In the genomic region with DNA sequence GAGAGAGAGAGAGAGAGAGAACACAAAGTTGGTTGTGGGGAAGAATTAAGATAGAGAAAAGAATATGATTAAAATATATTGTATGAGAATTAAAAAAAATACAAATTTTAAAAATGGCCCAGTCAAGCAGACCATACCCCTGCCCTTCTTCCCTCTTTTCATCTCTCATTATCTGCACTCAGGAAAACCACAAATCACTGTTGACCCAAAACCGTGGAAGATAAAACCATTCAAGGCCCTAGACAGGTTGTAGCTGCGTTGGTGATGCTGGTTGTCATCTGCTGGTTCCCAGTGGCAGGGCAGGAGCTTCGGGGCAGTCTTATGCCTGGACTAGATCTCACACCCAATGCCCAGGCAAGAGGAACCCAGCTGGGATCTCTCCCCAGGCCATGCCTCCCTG, we compare ENCODE assay signal across 9 mouse cellular contexts.
DNase-seq lines count a peak whose midpoint lies in the region; ATAC-seq and TF ChIP-seq lines count a peak whose summit lies in the region.
"Had no signal": no experiment of that assay in that cellular context is flagged by ENCODE, and none has a peak within 500 bp of the region (broad histone marks: within the 10 kb centered on the region; RNA-seq: fewer than 3 reads in every experiment).

No protein-coding gene starts in this region.

- H3K4me1 ChIP-seq in heart, embryonic 16.5 days (ENCODE audit: control insufficient read depth, insufficient read depth, low read length): peaks cover 63% of the 10 kb centered on the region
- peaks cover 18 to 53% of the 10 kb centered on the region in 2 experiments for H3K4me1 ChIP-seq in CH12.LX (ENCODE audit: control insufficient read depth in 1 of 2, insufficient read depth in 2 of 2)
- H3K4me1 ChIP-seq in embryonic facial prominence, embryonic 13.5 days: peaks cover 42% of the 10 kb centered on the region
- H3K4me1 ChIP-seq in limb, embryonic 15.5 days: peaks cover 59% of the 10 kb centered on the region

- H3K79me2 ChIP-seq in CH12.LX (replicated peaks; ENCODE audit: control insufficient read depth, extremely low read depth, insufficient read depth, poor library complexity, severe bottlenecking): no peaks in the 10 kb centered on the region; the same call in 1 of the 2 replicates

- ATAC-seq in heart, embryonic 16.5 days (replicated peaks; ENCODE audit: extremely low read depth, insufficient read depth, low FRiP score): no peak
- ATAC-seq in embryonic facial prominence, embryonic 13.5 days (ENCODE audit: insufficient number of reproducible peaks, insufficient read depth, low FRiP score, low TSS enrichment, low read depth): no peak
- ATAC-seq in limb, embryonic 15.5 days (ENCODE audit: insufficient number of reproducible peaks, low FRiP score, low TSS enrichment, low read depth): no peak

- no peaks in the 10 kb centered on the region for H3K27me3 ChIP-seq in heart, embryonic 16.5 days (ENCODE audit: control insufficient read depth, insufficient read depth, low read length)
- H3K27me3 ChIP-seq in CH12.LX (replicated peaks): no peaks in the 10 kb centered on the region
- no peaks in the 10 kb centered on the region for H3K27me3 ChIP-seq in embryonic facial prominence, embryonic 13.5 days
- no peaks in the 10 kb centered on the region for H3K27me3 ChIP-seq in limb, embryonic 15.5 days

- in situ Hi-C loops in CH12.LX (cut with MboI; ENCODE audit: low pct_ligation_motif_present, low pct_unique_long_range_greater_than_20kb, low sequenced_read_pairs): no loop called here

- no peak for TF ChIP-seq RAD21 in CH12.LX (IDR thresholded peaks at IDR 0.05; ENCODE audit: low read depth, low read length)

- dilution Hi-C loops in CH12.LX (cut with MboI; ENCODE audit: extremely low pct_ligation_motif_present, extremely low pct_unique_long_range_greater_than_20kb, low sequenced_read_pairs): no loop called here

- WGBS in heart, embryonic 16.5 days: 62% methylated on average over 3 of the region's 3 CpGs
- 67% methylated on average over 3 of the region's 3 CpGs for WGBS in embryonic facial prominence, embryonic 13.5 days
- 65% methylated on average over 3 of the region's 3 CpGs for WGBS in limb, embryonic 15.5 days

- TF ChIP-seq POLR2A in CH12.LX (IDR thresholded peaks at IDR 0.05; ENCODE audit: low read depth, low read length): no peak

- no peak for TF ChIP-seq CTCF in CH12.LX (conservative IDR thresholded peaks at IDR 0.05 in 1 of 2, IDR thresholded peaks at IDR 0.05 in 1 of 2; ENCODE audit: low read depth in 2 of 2, low read length in 2 of 2)

- DNase-seq in heart, postnatal 10 days: no peak
- DNase-seq in CH12.LX (ENCODE audit: extremely low read depth): no peak
- no peak for DNase-seq in right cerebral cortex, postnatal 36 days (ENCODE audit: low spot score in 2 of 2)
- DNase-seq in embryo, embryonic 9.5 days (ENCODE audit: extremely low spot score): no peak
- no peak for DNase-seq in thymus, postnatal 25 days
- DNase-seq: right cerebral cortex, postnatal 25 days had no signal

- peak overlapping the region; percentile 66 for H3K4me2 ChIP-seq in heart, embryonic 16.5 days (ENCODE audit: low read depth, low read length)
- peak overlapping the region; percentile 84 for H3K4me2 ChIP-seq in CH12.LX (ENCODE audit: insufficient read depth, low read depth, poor library complexity, severe bottlenecking)
- H3K4me2 ChIP-seq in embryonic facial prominence, embryonic 13.5 days: peak overlapping the region; percentile 57; the same call in 1 of the 2 replicates
- H3K4me2 ChIP-seq in limb, embryonic 15.5 days: no peak overlapping the region; the same call in 1 of the 2 replicates

- intact Hi-C loops in heart, postnatal 10 days (cut with DNase I): loop anchor here (2.0 kb wide), 1 partner anchor 21 kb away; no protein-coding TSS in a partner anchor

- TF ChIP-seq EP300 in CH12.LX (IDR thresholded peaks at IDR 0.05; ENCODE audit: low read length): no peak

- H3K4me3 ChIP-seq in heart, embryonic 16.5 days (ENCODE audit: low read length): no peak overlapping the region
- peak overlapping the region; percentile 37 to 60 (median 39) for H3K4me3 ChIP-seq in CH12.LX (replicated peaks in 1 of 3; ENCODE audit: low read depth in 2 of 3, low read length in 2 of 3, poor library complexity in 1 of 3)
- no peak overlapping the region for H3K4me3 ChIP-seq in embryonic facial prominence, embryonic 13.5 days
- H3K4me3 ChIP-seq in limb, embryonic 15.5 days: no peak overlapping the region

- no peaks in the 10 kb centered on the region for H3K36me3 ChIP-seq in heart, embryonic 16.5 days (ENCODE audit: control insufficient read depth, insufficient read depth)
- peaks cover 0 to 18% of the 10 kb centered on the region in 2 experiments for H3K36me3 ChIP-seq in CH12.LX (replicated peaks in 1 of 2; ENCODE audit: control insufficient read depth in 1 of 2, insufficient read depth in 1 of 2, low read length in 1 of 2)
- no peaks in the 10 kb centered on the region for H3K36me3 ChIP-seq in embryonic facial prominence, embryonic 13.5 days
- no peaks in the 10 kb centered on the region for H3K36me3 ChIP-seq in limb, embryonic 15.5 days

- no peaks in the 10 kb centered on the region for H3K9me3 ChIP-seq in heart, embryonic 16.5 days (replicated peaks; ENCODE audit: control insufficient read depth, low read length)
- peaks cover 4% of the 10 kb centered on the region for H3K9me3 ChIP-seq in CH12.LX (replicated peaks; ENCODE audit: low read length)
- H3K9me3 ChIP-seq in embryonic facial prominence, embryonic 13.5 days: no peaks in the 10 kb centered on the region
- H3K9me3 ChIP-seq in limb, embryonic 15.5 days: no peaks in the 10 kb centered on the region

- H3K9ac ChIP-seq in heart, embryonic 16.5 days (ENCODE audit: low read length): peak overlapping the region; percentile 62
- peak overlapping the region; percentile 64 for H3K9ac ChIP-seq in CH12.LX (ENCODE audit: insufficient read depth, low read depth)
- H3K9ac ChIP-seq in embryonic facial prominence, embryonic 13.5 days: 0 out of 2 replicates have a peak overlapping the region, but pooled peaks have one; percentile 57
- no peak overlapping the region for H3K9ac ChIP-seq in limb, embryonic 15.5 days

- H3K27ac ChIP-seq in heart, embryonic 16.5 days (ENCODE audit: low read length): peak overlapping the region; percentile 89
- H3K27ac ChIP-seq in CH12.LX (ENCODE audit: insufficient read depth, low read depth): peak overlapping the region; percentile 76
- peak overlapping the region; percentile 88 for H3K27ac ChIP-seq in embryonic facial prominence, embryonic 13.5 days
- peak overlapping the region; percentile 81 for H3K27ac ChIP-seq in limb, embryonic 15.5 days

TF ChIP-seq in CH12.LX, 34 proteins besides CTCF, POLR2A, EP300 and RAD21:
- TF ChIP-seq TCF12 (IDR thresholded peaks at IDR 0.05; ENCODE audit: low read depth, low read length) (no peak), CHD1 (IDR thresholded peaks at IDR 0.05; ENCODE audit: low read depth, low read length) (no peak)

Comparison
In these comparisons a context has a peak if more than half of its experiments do, and no peak if none do; other contexts are left out.
1. H3K4me3 ChIP-seq: peak in CH12.LX (3 of 3); none in heart, embryonic 16.5 days (single experiment), embryonic facial prominence, embryonic 13.5 days (single experiment) and limb, embryonic 15.5 days (single experiment).
2. Peak in every context shown above with its lines, with median percentiles within 50 percentile points of each other: H3K27ac ChIP-seq.